Mouse (Mus musculus) right cerebral cortex, postnatal 14 days (tissue): ENCODE measurements at regions not wholly inside any gene's neighbourhood (a gene's known extent, or its start where the extent isn't known, plus 50 kb on each side); places are given as distances from the start of the nearest gene placed in this dataset.

ENCODE experiments used
- DNase-seq: peaks from one replicate; pipeline ENCODE4 v3.0.0; 2022

- peak; percentile 56 for DNase-seq
Measured at GRCm38 (mm10) chr4:12230731-12231130, 58.9 kb upstream of the Fam92a start.
